Mouse (Mus musculus): Measurements from ENCODE around the gene Ccdc65.
"Not testable (repeated sequence)": the region's sequence is repeated elsewhere in the genome, so short reads cannot be mapped to it uniquely, and the experiment has no call there.

Ccdc65 gene

GRCm38 (mm10) chr15:98733976-98734566, 26.1 kb downstream of the Ccdc65 start:
- DNase-seq (ENCODE audit: extremely low read depth, insufficient read length, low spot score): no peak

GRCm38 (mm10) chr15:98736521-98736920, 28.5 kb downstream of the Ccdc65 start:
- no peak for DNase-seq (ENCODE audit: extremely low read depth, insufficient read length, low spot score)

GRCm38 (mm10) chr15:98737881-98738280, 29.9 kb downstream of the Ccdc65 start:
- no peak for DNase-seq (ENCODE audit: extremely low read depth, insufficient read length, low spot score)

- no peak for DNase-seq (ENCODE audit: extremely low read depth, insufficient read length, low spot score)
Observed at GRCm38 (mm10) chr15:98738796-98739195, 30.8 kb downstream of the Ccdc65 start.

- no peak for DNase-seq (ENCODE audit: extremely low read depth, insufficient read length, low spot score)
Observed at GRCm38 (mm10) chr15:98740219-98740618, 32.2 kb downstream of the Ccdc65 start.

GRCm38 (mm10) chr15:98742766-98743428, 34.9 kb downstream of the Ccdc65 start:
- DNase-seq (ENCODE audit: extremely low read depth, insufficient read length, low spot score): no peak

- not testable (repeated sequence) for DNase-seq (ENCODE audit: extremely low read depth, insufficient read length, low spot score)
Observed at GRCm38 (mm10) chr15:98743863-98744262, 35.9 kb downstream of the Ccdc65 start.

- peak; percentile 24 for DNase-seq (ENCODE audit: extremely low read depth, insufficient read length, low spot score)
Observed at GRCm38 (mm10) chr15:98746344-98746965, 38.4 kb downstream of the Ccdc65 start.

- no peak for DNase-seq (ENCODE audit: extremely low read depth, insufficient read length, low spot score)
Observed at GRCm38 (mm10) chr15:98747296-98747695, 39.3 kb downstream of the Ccdc65 start.

- no peak for DNase-seq (ENCODE audit: extremely low read depth, insufficient read length, low spot score)
Observed at GRCm38 (mm10) chr15:98749093-98749492, 41.1 kb downstream of the Ccdc65 start.

- DNase-seq (ENCODE audit: extremely low read depth, insufficient read length, low spot score): no peak
Observed at GRCm38 (mm10) chr15:98753021-98753423, 45.0 kb downstream of the Ccdc65 start.

GRCm38 (mm10) chr15:98754125-98754524, 46.1 kb downstream of the Ccdc65 start:
- DNase-seq (ENCODE audit: extremely low read depth, insufficient read length, low spot score): no peak

- peak; percentile 85 for DNase-seq (ENCODE audit: extremely low read depth, insufficient read length, low spot score)
Observed at GRCm38 (mm10) chr15:98762201-98762621, 54.2 kb downstream of the Ccdc65 start.

GRCm38 (mm10) chr15:98762670-98763529, 54.9 kb downstream of the Ccdc65 start, which contains the start of gene Arf3:
Arf3 (minus strand) TSS chr15:98763214.
- peak; percentile 95 for DNase-seq (ENCODE audit: extremely low read depth, insufficient read length, low spot score)

GRCm38 (mm10) chr15:98765929-98766328, 57.9 kb downstream of the Ccdc65 start:
- peak; percentile 59 for DNase-seq (ENCODE audit: extremely low read depth, insufficient read length, low spot score)

GRCm38 (mm10) chr15:98768259-98768658, 60.3 kb downstream of the Ccdc65 start:
- DNase-seq (ENCODE audit: extremely low read depth, insufficient read length, low spot score): peak; percentile 87

- no peak for DNase-seq (ENCODE audit: extremely low read depth, insufficient read length, low spot score)
Observed at GRCm38 (mm10) chr15:98771813-98772425, 63.9 kb downstream of the Ccdc65 start.

GRCm38 (mm10) chr15:98772511-98773211, 64.7 kb downstream of the Ccdc65 start:
- DNase-seq (ENCODE audit: extremely low read depth, insufficient read length, low spot score): no peak

All from 3134 (cell line).